Mouse (Mus musculus): ENCODE data around the gene Fam163b. TPM values are rescaled to one million over a fixed set of nuclear protein-coding genes. Genes with fewer than 3 reads are reported as not detected.

Fam163b gene
- polyA plus RNA-seq, 1 experiment from 2014 or later: 0.46 TPM

GRCm38 (mm10) chr2:27162656-27163055 is 20.4 kb upstream of the Fam163b start:
- peaks cover 22% of the 10 kb centered on the region for H3K4me1 ChIP-seq

GRCm38 (mm10) chr2:27161526-27161925 is 19.2 kb upstream of the Fam163b start:
- H3K27me3 ChIP-seq: no peaks in the 10 kb centered on the region
- no peak overlapping the region for H3K9ac ChIP-seq

More at GRCm38 (mm10) chr2:27162656-27163055, 20.4 kb upstream of the Fam163b start:
- Histone ChIP-seq H3K4me2 (replicated peaks) (no peak overlapping the region), H3K27me3 (no peaks in the 10 kb centered on the region), H3K36me3 (no peaks in the 10 kb centered on the region), H3K4me3 (no peak overlapping the region), H3K27ac (no peak overlapping the region), H3K9me3 (no peaks in the 10 kb centered on the region), H3K9ac (no peak overlapping the region)
- no peak for ATAC-seq (ENCODE audit: low FRiP score, low read depth)
- 42% methylated on average over 11 of the region's 11 CpGs for WGBS

GRCm38 (mm10) chr2:27156596-27156995 is 14.3 kb upstream of the Fam163b start:
- H3K27ac ChIP-seq: no peak overlapping the region
- no peaks in the 10 kb centered on the region for H3K27me3 ChIP-seq
- H3K4me3 ChIP-seq: no peak overlapping the region
- no peaks in the 10 kb centered on the region for H3K9me3 ChIP-seq
- ATAC-seq (ENCODE audit: low FRiP score, low read depth): no peak
- WGBS: 85% methylated on average over 6 of the region's 6 CpGs
- H3K36me3 ChIP-seq: no peaks in the 10 kb centered on the region
- H3K4me2 ChIP-seq (replicated peaks): no peak overlapping the region
- no peak overlapping the region for H3K9ac ChIP-seq
- no peaks in the 10 kb centered on the region for H3K4me1 ChIP-seq

More at GRCm38 (mm10) chr2:27161526-27161925, 19.2 kb upstream of the Fam163b start:
- Histone ChIP-seq H3K27ac (no peak overlapping the region), H3K4me1 (peaks cover 11% of the 10 kb centered on the region), H3K9me3 (no peaks in the 10 kb centered on the region), H3K36me3 (no peaks in the 10 kb centered on the region), H3K4me2 (replicated peaks) (no peak overlapping the region), H3K4me3 (no peak overlapping the region)
- ATAC-seq (ENCODE audit: low FRiP score, low read depth): no peak
- WGBS: 95% methylated on average over 2 of the region's 2 CpGs

- no peak overlapping the region for H3K4me2 ChIP-seq (replicated peaks)
- WGBS: 86% methylated on average over 10 of the region's 10 CpGs
- H3K4me1 ChIP-seq: peaks cover 1% of the 10 kb centered on the region; the same call in 1 of the 2 replicates
- no peaks in the 10 kb centered on the region for H3K27me3 ChIP-seq
- no peak overlapping the region for H3K27ac ChIP-seq
- no peaks in the 10 kb centered on the region for H3K9me3 ChIP-seq
- H3K36me3 ChIP-seq: no peaks in the 10 kb centered on the region
- no peak for ATAC-seq (ENCODE audit: low FRiP score, low read depth)
- no peak overlapping the region for H3K9ac ChIP-seq
- no peak overlapping the region for H3K4me3 ChIP-seq
Measured at GRCm38 (mm10) chr2:27154466-27155185, 12.3 kb upstream of the Fam163b start.

GRCm38 (mm10) chr2:27149457-27149856 is 7.2 kb upstream of the Fam163b start:
- ATAC-seq (ENCODE audit: low FRiP score, low read depth): no peak
- H3K36me3 ChIP-seq: no peaks in the 10 kb centered on the region
- no peak overlapping the region for H3K4me2 ChIP-seq (replicated peaks)
- no peaks in the 10 kb centered on the region for H3K27me3 ChIP-seq
- H3K27ac ChIP-seq: no peak overlapping the region
- WGBS: 3% methylated on average over 2 of the region's 2 CpGs
- peaks cover 9% of the 10 kb centered on the region; the same call in 1 of the 2 replicates for H3K4me1 ChIP-seq
- H3K4me3 ChIP-seq: no peak overlapping the region
- H3K9me3 ChIP-seq: no peaks in the 10 kb centered on the region
- no peak overlapping the region for H3K9ac ChIP-seq

- peaks cover 14% of the 10 kb centered on the region for H3K4me1 ChIP-seq
- WGBS: 73% methylated on average over 6 of the region's 6 CpGs
Measured at GRCm38 (mm10) chr2:27146840-27147239, 4.5 kb upstream of the Fam163b start.

GRCm38 (mm10) chr2:27144957-27145356 is 2.7 kb upstream of the Fam163b start:
- WGBS: 58% methylated on average over 2 of the region's 2 CpGs
- Histone ChIP-seq H3K36me3 (no peaks in the 10 kb centered on the region), H3K4me1 (peaks cover 16% of the 10 kb centered on the region), H3K4me3 (no peak overlapping the region), H3K27me3 (peaks cover 37% of the 10 kb centered on the region), H3K4me2 (replicated peaks) (no peak overlapping the region), H3K9me3 (no peaks in the 10 kb centered on the region), H3K27ac (no peak overlapping the region), H3K9ac (no peak overlapping the region)
- ATAC-seq (ENCODE audit: low FRiP score, low read depth): no peak

More at GRCm38 (mm10) chr2:27146840-27147239, 4.5 kb upstream of the Fam163b start:
- H3K4me3 ChIP-seq: no peak overlapping the region
- no peak overlapping the region for H3K9ac ChIP-seq
- H3K9me3 ChIP-seq: no peaks in the 10 kb centered on the region
- H3K27ac ChIP-seq: no peak overlapping the region
- no peak for ATAC-seq (ENCODE audit: low FRiP score, low read depth)
- no peak overlapping the region for H3K4me2 ChIP-seq (replicated peaks)
- peaks cover 18% of the 10 kb centered on the region for H3K27me3 ChIP-seq
- no peaks in the 10 kb centered on the region for H3K36me3 ChIP-seq

GRCm38 (mm10) chr2:27138356-27138755 is 3.9 kb downstream of the Fam163b start:
- H3K4me2 ChIP-seq (replicated peaks): no peak overlapping the region
- H3K27me3 ChIP-seq: peaks cover 47% of the 10 kb centered on the region
- H3K4me1 ChIP-seq: peaks cover 6% of the 10 kb centered on the region
- H3K4me3 ChIP-seq: no peak overlapping the region
- no peaks in the 10 kb centered on the region for H3K36me3 ChIP-seq
- no peaks in the 10 kb centered on the region for H3K9me3 ChIP-seq
- no peak overlapping the region for H3K27ac ChIP-seq
- no peak overlapping the region for H3K9ac ChIP-seq
- no peak for ATAC-seq (ENCODE audit: low FRiP score, low read depth)
- WGBS: 60% methylated on average over 4 of the region's 4 CpGs

- Histone ChIP-seq H3K27me3 (peaks cover 35% of the 10 kb centered on the region), H3K27ac (no peak overlapping the region), H3K4me2 (replicated peaks) (no peak overlapping the region), H3K9ac (no peak overlapping the region), H3K36me3 (no peaks in the 10 kb centered on the region), H3K9me3 (no peaks in the 10 kb centered on the region), H3K4me1 (peaks cover 1% of the 10 kb centered on the region), H3K4me3 (no peak overlapping the region)
- WGBS: 52% methylated on average over 1 of the region's 1 CpGs
- no peak for ATAC-seq (ENCODE audit: low FRiP score, low read depth)
Measured at GRCm38 (mm10) chr2:27136789-27137188, 5.5 kb downstream of the Fam163b start.

- ATAC-seq (ENCODE audit: low FRiP score, low read depth): no peak
- H3K4me2 ChIP-seq (replicated peaks): no peak overlapping the region
- H3K27me3 ChIP-seq: peaks cover 30% of the 10 kb centered on the region
- no peaks in the 10 kb centered on the region for H3K4me1 ChIP-seq
- H3K27ac ChIP-seq: no peak overlapping the region
- H3K4me3 ChIP-seq: no peak overlapping the region
- no peak overlapping the region for H3K9ac ChIP-seq
- 74% methylated on average over 3 of the region's 3 CpGs for WGBS
- H3K36me3 ChIP-seq: no peaks in the 10 kb centered on the region
- H3K9me3 ChIP-seq: no peaks in the 10 kb centered on the region
Measured at GRCm38 (mm10) chr2:27136336-27136735, 6.0 kb downstream of the Fam163b start.

- Histone ChIP-seq H3K36me3 (no peaks in the 10 kb centered on the region), H3K4me1 (no peaks in the 10 kb centered on the region), H3K27me3 (peaks cover 26% of the 10 kb centered on the region), H3K4me2 (replicated peaks) (no peak overlapping the region), H3K27ac (no peak overlapping the region), H3K9ac (no peak overlapping the region), H3K4me3 (no peak overlapping the region), H3K9me3 (no peaks in the 10 kb centered on the region)
- WGBS: 73% methylated on average over 5 of the region's 5 CpGs
- ATAC-seq (ENCODE audit: low FRiP score, low read depth): no peak
Measured at GRCm38 (mm10) chr2:27135935-27136334, 6.4 kb downstream of the Fam163b start.

GRCm38 (mm10) chr2:27128990-27129389 is 13.3 kb downstream of the Fam163b start:
- WGBS: 72% methylated on average over 3 of the region's 3 CpGs
- Histone ChIP-seq H3K27ac (no peak overlapping the region), H3K4me1 (peaks cover 2% of the 10 kb centered on the region; the same call in 1 of the 2 replicates), H3K4me2 (replicated peaks) (no peak overlapping the region), H3K9ac (no peak overlapping the region), H3K36me3 (no peaks in the 10 kb centered on the region), H3K27me3 (peaks cover 2% of the 10 kb centered on the region; the same call in 1 of the 2 replicates), H3K4me3 (no peak overlapping the region), H3K9me3 (no peaks in the 10 kb centered on the region)
- no peak for ATAC-seq (ENCODE audit: low FRiP score, low read depth)

GRCm38 (mm10) chr2:27126496-27126895 is 15.8 kb downstream of the Fam163b start:
- H3K27ac ChIP-seq: no peak overlapping the region
- H3K4me1 ChIP-seq: peaks cover 27% of the 10 kb centered on the region
- no peak overlapping the region for H3K9ac ChIP-seq
- H3K4me3 ChIP-seq: no peak overlapping the region
- no peaks in the 10 kb centered on the region for H3K36me3 ChIP-seq
- H3K27me3 ChIP-seq: peaks cover 2% of the 10 kb centered on the region; the same call in 1 of the 2 replicates
- no peak for ATAC-seq (ENCODE audit: low FRiP score, low read depth)
- no peak overlapping the region for H3K4me2 ChIP-seq (replicated peaks)
- H3K9me3 ChIP-seq: no peaks in the 10 kb centered on the region
- WGBS: 62% methylated on average over 4 of the region's 4 CpGs
